Mouse (Mus musculus) 3134 (cell line): ENCODE results near the gene Gng10.

Experiments used
- DNase-seq: peaks from one replicate; pipeline ENCODE4 v3.0.0-alpha.2; 2011; ENCODE audit warnings: low spot score; ENCODE audit not compliant: insufficient read length; ENCODE audit errors: extremely low read depth

Gng10 gene

DNA sequence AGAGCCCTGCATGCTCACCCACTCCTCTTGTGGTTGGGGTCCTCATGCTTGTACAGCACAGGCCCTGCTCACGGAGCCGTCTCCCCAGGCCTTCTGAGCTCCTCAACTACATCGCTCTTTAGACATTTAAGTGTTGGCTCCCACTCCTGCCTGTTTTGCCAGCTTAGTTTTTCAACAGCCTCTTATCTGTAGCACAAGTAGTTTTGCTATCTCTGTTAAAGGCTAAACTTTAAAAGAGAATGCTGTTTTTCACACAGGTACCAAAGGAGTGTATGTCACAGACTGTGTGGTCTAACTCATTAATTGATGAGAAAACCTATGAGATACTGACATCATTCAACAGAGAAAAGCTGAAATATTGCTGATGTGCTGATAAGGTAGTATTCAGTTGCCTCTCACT, 23.4 kb upstream of the Gng10 start:
- DNase-seq = no peak

DNA sequence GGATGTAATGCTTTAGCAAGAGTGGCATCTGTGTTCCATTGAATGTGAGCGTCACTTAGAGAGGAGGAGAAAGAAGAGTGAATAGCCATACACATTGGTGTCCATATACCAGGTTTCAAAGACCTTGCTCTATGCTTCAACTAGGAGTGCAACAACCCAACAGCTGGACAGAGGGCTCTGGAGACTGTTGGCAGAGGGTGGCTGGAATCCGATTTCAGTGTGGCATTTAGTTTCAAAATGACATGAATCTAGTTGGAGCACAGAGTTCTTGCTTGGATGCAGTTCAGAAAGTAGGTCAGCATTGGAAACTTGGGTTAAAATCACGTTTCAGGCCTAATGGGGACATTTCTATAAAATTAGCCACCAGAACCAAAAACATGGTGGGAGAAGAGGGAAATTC, 19.7 kb upstream of the Gng10 start:
- DNase-seq = no peak

DNA sequence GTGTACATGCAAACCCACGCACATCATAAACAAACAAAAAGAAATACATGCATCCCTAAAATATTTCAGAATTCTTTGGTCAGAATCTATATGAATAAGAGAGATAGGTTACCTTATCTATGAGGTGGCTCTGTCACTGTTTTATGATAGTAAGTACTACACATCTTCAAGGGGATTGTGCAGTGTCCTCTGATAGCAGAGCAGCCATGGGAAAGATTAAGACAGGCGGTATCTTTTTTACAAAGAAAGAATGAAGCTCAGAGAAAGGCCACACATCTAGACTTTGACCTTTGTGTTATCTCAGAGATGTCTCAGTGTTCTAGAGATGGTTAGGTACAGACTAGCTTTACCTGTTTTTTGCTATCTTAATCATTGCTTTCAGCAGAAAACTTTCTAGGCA, 18.0 kb upstream of the Gng10 start:
- no peak for DNase-seq

DNA sequence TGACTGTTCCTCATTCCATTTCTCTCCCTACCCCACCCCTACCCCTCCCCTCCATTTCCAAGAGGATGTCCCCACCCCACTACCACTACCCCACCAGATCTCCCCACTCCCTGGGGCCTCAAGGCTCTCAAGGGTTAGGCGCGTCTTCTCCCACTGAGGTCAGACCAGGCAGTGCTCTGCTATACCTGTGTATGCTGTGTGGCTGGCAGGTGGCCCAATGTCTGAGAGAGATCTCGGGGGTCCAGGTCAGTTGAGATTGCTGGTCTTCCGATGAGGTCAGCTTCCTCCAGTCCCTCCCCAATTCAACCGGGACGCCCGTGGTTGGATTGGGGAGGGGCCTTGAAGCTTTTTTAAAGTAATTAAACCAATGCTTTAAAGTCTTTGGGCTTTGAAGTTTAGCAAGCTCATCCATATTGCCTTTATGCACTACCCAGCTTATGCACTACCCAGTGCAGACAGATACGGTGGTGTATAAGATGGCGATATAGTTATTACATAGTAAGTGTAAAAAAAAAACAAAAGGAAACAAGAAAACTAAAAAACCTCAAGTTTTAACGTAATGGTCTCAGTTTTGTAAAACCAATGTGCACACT, 467 bp upstream of the Gng10 start:
- peak; percentile 39 for DNase-seq

DNA sequence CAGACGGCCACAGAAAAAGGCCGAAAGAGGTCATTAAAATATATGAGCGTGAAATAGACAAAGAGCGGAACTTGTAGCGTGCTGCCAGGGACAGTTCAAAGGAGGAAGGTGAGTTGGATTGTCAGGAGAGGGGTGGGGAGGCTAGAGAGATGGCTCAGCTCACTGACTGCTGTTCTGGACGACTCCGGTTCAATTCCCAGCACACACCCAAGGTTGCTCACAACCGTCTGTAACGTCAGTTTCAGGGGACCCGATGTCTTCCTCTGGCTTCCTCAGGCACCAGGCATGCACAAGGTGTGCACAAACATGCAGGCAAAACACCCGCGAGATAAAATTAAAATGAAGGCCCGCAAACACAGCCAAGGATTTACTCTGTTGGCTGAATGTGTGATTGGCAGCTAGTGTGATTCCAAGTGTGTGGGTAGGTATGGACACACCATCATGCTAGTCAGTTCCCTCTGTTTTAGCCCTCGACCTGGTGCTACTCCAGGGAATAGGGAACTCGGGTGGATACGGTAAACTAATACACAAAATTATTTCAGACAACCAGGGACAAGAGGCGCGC, 980 bp downstream of the Gng10 start:
- peak; percentile 34 for DNase-seq

DNA sequence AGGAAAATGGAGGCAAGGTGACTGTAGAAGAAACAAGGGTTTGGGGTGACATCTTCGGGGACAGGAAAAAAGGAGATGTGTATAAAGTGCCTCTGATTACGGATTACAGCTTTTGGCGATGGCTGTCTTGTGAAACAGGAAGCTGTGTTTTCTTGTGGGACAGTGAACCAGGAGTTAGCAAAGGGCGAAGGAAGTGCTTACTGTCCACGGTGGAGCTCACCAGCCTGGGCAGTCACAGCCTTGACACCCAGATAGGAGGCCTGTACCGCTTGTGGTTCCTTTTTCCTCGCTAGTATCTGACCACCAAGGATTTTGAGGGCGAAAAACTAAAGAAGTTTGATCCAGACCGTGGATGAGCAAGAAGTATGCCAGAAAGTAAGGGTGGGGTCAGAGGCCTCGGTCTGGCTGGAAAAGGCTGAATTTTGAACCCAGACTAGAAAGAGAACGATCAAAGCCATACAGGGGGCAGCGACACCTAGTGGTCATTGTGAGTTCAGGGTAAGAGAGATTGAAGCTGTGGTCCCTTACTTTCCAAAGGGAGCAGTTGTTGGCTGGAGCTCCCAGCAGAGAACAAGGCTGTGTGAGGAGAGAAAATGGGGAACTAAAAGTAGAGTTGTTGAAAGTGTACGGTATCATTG, 1.7 kb downstream of the Gng10 start:
- DNase-seq = peak; percentile 69

DNA sequence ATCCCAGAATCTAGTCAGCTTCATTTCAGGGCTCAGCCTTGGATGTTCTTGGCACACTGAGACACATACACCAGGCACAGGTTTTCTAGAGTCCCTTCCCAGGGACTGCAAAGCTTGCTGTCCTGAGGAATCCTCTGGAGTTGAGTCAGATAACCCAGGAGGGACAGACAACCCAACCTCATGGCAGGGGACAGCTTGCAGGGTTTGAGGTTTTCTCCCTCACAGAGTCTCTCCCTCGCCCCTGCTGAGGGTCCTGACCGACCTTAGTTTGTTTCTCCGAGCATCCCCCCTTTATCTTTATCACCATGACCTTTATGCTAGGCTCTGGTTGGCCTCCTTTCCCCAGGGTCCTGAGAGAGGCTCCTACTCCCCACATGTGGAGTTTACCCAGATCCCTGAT, 2.6 kb downstream of the Gng10 start:
- no peak for DNase-seq

DNA sequence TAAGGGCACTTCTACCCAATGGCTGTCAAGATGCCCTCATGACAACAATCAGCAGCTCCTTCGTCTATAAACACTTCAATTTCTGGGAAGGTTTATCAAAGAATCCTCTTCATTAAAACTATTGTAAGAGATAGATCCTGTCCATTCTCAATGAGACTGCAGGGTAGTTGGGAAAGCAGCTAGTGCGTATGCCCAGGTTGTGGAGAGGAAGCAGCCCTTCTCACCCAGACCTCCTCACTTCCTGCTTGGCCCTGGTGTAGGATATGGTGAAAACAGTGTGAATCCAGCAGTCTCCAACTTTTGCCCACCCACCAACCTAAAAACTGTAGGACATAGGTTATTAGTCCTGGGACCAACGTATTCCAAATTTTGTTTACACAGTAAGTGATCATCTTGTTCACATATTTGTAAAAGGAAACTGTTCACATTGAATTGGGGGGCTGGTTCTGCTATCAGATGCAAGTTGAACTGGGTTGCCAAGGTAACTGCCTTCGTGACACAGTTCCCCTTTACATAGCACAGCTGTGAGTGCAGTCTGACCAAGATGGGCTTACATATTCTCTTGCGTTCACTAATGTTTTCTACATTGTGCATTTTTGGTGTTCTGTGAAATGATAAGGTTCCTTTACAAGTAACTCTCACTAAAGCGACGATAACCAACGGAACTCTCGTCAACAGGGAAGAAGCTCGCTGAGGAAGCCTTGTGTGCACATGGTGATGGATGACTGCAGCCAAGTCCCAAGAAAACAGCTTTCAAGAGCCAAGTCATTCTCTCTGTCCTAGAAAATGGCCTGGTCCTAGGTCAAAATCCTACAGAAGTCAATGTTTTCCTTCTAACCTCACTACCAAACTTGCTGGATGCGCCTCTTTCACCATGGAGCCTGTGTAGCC, 5.8 kb downstream of the Gng10 start:
- DNase-seq = no peak

DNA sequence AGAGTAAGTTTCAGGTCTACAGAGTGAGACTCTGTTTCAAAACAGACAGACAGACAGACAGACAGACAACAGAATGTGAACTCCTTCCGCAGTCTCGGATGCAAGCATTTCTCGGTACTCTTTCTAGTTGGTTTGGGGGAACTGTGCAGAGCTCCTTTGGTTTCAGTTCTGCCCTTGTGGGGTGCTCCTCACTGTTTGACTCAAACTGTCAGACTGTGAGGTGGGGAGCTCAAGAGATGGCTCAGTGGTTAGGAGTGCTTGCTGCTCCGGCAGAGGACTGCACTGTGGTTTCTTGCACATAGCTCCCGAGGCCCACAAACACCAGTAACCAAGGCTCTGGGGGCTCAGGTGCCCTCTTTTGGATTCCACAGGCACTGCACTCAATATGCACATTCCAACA, 8.2 kb downstream of the Gng10 start:
- DNase-seq = no peak

DNA sequence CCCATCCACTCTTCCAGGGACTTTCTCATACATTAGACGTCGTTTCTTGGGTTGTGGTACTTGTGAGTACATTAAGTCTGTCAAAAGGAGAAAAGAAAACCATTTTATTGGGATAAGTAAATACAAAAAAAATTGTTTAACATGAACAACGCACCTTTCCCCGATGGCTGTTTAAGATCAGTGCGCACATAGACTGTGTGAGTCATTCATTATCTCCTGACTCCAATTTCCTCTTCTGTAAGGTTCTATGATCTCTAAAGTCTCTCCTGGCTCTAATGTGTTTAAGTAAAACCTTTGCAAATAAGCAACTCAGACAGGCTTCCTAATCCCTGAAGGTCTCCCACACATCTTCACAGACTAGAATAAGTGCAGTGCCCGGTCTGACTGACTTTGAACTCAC, 9.0 kb downstream of the Gng10 start:
- no peak for DNase-seq

DNA sequence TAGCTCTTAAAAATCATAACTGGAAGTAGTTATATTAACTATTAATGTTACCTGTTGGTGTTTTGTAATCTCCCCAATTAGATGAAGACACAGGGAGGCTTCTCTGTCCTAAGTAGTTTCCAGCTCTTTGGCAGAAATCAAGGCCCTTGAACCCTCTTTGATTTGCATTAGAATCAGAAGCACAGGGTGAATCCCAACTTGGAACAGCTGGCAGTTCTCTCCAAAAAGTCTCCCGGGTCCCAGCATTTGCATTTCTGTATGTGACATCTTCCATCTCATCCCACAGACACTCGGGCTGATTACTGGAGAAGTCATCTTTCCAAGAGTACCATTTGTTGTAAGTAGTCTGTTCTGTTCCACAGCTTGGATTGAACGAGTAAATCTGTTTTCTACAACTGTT, 12.3 kb downstream of the Gng10 start:
- DNase-seq = no peak

DNA sequence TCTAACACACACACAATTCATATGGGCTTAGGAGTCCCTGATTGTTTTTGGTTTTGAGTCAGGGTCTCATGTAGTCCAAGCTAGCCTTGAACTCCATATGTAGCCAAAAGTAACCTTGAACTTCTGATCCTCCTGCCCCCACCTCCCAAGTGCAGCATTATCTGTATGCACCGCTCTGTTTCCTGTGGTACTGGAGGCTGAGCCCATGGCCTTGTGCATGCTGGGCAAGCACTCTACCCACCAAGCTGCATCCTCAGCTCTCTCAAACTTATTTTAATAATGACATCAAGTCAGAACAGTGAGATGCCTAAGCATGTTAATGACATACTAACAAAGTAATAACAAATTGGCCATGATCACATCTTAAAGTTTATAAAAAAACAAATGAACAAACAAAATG, 16.2 kb downstream of the Gng10 start:
- no peak for DNase-seq

DNA sequence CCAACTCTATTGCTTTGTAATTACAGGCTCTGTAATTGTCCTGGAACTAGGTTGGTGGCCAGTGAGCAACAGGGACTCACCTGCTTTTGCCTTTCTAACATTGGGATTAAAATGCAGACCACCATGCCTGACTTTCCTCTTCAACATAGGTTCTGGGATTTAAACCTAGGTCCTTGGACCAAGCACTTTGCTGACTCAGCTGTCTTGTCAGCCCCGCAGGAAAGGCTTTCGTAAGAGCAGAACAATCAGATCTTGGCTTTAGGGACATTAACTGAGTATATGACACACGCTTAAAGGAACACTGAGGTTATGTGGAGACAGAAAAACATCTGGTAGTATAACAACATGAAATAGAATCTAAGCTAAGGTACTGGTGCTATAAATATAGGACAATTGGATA, 23.0 kb downstream of the Gng10 start:
- DNase-seq = no peak

DNA sequence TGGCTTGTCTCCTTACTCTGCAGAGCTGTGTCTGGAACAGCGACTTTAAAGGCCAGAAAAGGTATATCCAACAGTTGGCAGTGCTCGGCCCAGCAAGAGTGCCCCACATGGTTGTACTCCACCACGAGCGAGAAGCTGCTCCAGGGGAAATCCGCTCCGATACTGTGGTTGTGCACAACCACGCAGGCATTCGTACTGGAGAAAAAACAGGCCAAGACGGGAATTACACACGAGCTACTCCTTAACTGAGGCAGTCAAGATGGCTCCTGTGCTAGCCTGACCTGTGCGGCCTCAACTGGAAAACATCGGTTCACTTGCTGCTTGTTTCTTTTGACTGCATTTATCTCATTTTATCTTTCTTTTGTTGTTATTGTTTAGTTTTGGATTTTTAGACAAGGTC, 27.6 kb downstream of the Gng10 start:
- DNase-seq = no peak

DNA sequence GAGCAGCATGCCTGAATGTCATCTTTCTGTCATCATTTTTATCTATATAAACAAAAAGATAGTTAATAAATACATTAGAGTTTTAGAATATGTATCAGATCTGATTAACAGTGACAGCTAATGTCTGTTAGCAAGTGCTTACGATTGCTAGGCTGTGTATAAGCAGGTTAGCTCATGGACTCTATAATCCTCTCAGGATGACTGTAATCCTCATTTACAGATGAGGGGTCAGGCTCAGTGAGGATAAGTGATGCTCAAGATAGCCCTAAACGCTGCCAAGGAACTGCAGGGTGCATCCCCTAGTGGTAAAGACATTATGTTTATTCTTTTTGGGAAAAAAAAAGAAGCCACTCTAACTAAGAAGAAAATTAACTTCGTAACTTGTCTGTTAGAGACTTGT, 34.4 kb downstream of the Gng10 start:
- DNase-seq = no peak

DNA sequence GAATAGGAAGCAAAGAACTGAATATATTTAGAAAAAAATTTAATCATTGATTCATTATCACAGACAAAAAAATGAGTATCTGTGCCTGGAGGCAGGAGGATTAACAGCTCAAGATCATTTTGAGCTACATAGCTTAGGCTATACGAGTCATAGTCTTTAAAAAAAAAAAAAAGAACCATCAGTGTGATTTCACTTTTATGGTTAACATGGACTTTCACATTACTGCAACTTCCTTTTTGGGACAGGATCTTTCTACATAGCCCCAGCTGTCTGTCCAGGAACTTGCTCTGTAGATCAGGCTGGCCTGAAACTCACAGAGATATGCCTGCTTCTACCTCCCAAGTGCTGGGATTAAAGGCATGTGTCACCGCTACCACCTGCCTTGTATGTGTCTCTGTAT, 48.5 kb downstream of the Gng10 start:
- DNase-seq = no peak

DNA sequence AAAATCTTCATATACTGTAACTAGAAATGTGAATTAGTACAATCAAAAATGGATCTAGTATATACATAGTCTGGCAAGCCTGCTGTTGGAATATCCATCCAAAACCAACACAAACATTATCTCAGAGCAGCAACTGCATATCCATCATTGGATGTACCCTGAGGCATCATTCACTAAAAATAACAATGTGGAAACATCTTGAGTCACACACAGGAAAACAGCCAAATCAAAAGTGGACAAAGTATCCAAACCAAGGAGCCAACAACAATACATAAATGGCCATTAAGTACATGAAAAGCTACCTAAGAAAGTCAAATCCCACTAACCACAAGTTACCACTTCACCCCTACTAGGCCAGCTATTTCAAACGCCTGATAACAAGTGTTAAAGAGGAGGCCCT, 54.5 kb downstream of the Gng10 start:
- no peak for DNase-seq
